Mouse (Mus musculus) CD8-positive naive resting alpha-beta T cell, adult 57 days (primary cell): ENCODE data around the gene Ccdc93. TPM values are rescaled to one million over a fixed set of nuclear protein-coding genes. Genes with fewer than 3 reads are reported as not detected.

Source experiments
- total RNA-seq: library from RNA; stranded (reverse); gene quantifications from one replicate; pipeline ENCODE4 v1.2.4, GENCODE M21; 2023

The Ccdc93 gene
- 34.1 TPM for total RNA-seq

DNA sequence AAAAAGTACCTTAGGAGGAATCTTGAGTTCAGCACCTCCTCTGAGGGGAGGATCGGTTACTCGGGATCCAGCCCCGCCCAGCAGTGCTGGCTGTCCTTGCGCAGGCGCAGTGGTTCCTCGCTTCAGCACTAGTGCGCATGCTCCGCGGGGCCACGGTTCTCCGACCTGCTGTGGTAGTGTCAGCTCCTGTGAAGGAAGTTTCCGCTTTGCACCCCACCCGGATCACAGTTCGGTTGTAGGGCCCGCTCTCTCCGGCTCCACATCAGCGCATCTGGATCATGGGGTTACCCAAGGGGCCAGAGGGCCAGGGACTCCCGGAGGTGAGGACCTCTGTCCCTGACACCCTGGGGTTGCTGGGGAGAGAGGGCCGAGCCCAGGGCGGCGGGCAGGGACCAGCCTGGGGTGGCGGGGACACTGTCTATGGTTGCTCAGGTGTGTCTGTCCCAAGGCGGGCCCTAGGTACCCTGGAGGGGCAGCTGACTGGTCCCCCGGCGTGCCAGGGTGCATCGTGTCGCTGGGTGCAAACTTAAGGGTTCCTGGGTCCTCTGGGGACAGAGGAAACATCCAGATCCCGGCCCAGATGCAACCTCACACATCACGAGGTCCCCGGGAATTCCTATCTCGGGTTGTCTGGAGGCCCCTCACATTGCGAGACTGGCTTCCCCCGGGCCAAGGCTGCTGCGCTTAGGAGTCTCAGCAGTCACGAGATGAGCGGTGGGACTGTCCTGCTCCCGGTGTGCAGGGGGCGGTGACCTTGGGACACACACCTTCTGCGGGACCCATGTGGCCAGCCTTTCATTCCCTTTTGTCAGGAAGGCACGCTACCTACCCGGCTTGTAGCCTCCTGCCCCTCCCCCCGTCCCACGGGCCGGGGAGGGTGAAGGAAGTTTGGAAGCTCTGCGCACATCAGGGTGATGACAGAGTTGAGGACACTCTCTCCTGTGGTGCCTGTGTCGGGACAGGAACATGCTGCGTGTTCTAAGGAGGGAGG, at the start of gene Ccdc93:
TSS of gene Ccdc93 (plus strand) at position 112 of the 991 bp plus-strand sequence.

GRCm38 (mm10) chr1:121528399-121528720, 97.5 kb downstream of the Ccdc93 start, which contains the start of gene Htr5b:
Gene Htr5b (minus strand): TSS chr1:121528465.

Other genes with a start within 250 kb of the Ccdc93 start
- gene Insig2, start 98.5 kb upstream of the Ccdc93 start, total RNA-seq, result 14.8 TPM
- gene Htr5b, start 97.4 kb downstream of the Ccdc93 start, total RNA-seq, result not detected
- 81.3 TPM for gene Ddx18, start 136.9 kb downstream of the Ccdc93 start, total RNA-seq